Mouse (Mus musculus) cerebellum, adult 2 months (tissue): ENCODE measurements around the gene Mtmr4.

ENCODE experiments used
- CTCF ChIP-seq: fragments of 200-500 bp; IDR thresholded peaks from 2 replicates; pipeline ENCODE4 v1.5.1; 2011; ENCODE audit warnings: low read depth, mild to moderate bottlenecking, control low read depth, low read length, moderate library complexity, borderline replicate concordance; ENCODE audit not compliant: insufficient read depth
- POLR2A ChIP-seq: fragments of 200-500 bp; IDR thresholded peaks from 2 replicates; pipeline ENCODE4 v1.6.1; 2011; ENCODE audit warnings: low read length, control low read depth, borderline replicate concordance; ENCODE audit not compliant: insufficient read depth

GRCm38 (mm10) chr11:87578249-87578962, 13.6 kb upstream of the Mtmr4 start:
- TF ChIP-seq CTCF (no peak), POLR2A (peak; percentile 57)
